Mouse (Mus musculus): ENCODE data around the gene Gm15737.

Gene Gm15737

GRCm38 (mm10) chr6:92875340-92875739 is 6.2 kb downstream of the Gm15737 start:
- in situ Hi-C loops (cut with MseI, MboI), result no loop called here

DNA sequence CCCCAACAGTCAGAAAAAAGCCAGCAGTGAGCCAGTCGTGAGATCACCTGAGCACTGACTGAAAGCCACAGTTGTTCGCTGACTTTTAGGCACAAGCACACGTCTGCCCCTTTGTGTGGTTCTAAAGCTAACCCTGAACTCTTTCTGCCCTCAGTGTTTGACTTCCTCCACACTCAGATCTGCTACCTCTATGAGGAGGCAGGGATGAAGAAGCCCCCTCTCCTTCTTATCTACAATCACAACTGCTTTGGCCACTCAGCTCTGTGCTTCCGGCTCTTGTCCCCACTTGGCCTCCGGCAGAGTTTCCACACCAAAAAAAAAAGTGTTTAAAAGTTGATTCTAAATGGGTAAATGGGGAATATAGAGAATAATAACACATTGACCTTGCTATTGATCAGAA is 7.0 kb downstream of the Gm15737 start:
- in situ Hi-C loops (cut with MseI, MboI), result no loop called here

DNA sequence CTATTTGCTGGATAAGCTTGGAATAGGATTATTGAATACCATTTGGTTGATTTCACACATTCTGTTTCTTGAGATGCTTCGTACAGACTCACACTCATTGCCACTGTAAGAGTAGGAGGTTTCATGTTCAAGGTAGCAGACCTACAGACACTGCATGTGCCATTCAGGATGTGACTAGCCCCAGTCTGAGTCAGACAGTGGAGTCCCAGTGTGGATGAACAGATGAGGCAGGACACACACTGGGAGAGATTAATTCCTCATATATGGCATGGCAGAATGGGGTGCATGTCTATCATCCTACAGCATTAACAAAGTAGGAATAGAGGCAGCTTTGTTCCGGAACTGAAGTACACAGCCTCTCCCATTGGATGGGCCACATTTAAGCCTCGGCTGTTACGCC is 8.1 kb downstream of the Gm15737 start:
- in situ Hi-C loops (cut with MseI, MboI), result no loop called here

GRCm38 (mm10) chr6:92878771-92879170 is 9.6 kb downstream of the Gm15737 start:
- in situ Hi-C loops (cut with MseI, MboI), result no loop called here

DNA sequence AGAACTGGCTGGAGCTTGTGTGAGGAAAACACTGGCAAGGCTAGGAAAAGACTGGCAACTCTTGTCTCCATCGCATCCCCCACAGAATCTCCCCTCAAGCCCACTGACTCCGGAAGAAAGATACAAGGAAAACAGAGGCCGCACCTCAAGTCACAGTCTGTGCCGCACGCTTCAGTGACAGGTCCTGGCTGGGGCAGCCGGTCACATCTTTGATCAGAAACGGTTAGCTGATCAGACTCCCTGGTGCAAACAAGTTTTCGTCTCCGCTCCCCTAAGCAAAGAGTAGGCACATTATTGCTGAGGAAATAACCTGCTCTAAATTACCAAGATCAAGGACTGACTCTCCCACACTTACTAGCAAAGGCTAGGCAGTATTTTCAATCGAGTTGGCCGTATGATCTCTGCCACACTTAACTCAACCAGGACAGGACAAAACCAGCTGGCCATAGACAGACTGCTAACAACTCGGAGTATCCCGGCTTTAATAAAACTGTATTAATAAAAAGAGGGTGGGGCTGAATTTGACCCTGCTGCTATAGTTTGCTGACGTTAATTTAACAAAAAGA is 10.6 kb downstream of the Gm15737 start:
- in situ Hi-C loops (cut with MseI, MboI), result no loop called here

- in situ Hi-C loops (cut with MseI, MboI), result no loop called here
These were observed 13.3 kb downstream of the Gm15737 start for GRCm38 (mm10) chr6:92882446-92882845.

- in situ Hi-C loops (cut with MseI, MboI), result no loop called here
These were observed 14.2 kb downstream of the Gm15737 start for GRCm38 (mm10) chr6:92883131-92883900.

DNA sequence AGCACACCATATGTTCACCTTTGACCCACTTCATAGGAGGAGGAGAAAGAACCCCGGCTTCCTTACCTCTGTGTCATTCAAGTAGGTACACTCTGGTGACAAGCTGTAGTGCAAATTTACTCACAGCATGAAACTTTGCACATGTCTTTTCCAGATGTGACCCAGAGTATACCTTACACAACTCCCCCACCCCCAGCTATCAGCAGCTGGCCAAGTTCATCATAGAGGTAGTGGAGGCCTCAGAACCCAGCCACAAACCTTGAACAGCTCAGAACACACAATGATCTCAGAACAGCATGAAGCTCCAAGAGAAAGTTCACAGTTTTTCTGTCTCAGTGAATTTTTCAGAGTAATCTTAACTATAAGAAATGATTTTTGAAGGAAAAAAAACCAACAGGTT is 22.4 kb downstream of the Gm15737 start:
- in situ Hi-C loops (cut with MseI, MboI), result no loop called here

- in situ Hi-C loops (cut with MseI, MboI), result no loop called here
These were observed 34.9 kb downstream of the Gm15737 start for GRCm38 (mm10) chr6:92904037-92904436.

GRCm38 (mm10) chr6:92904491-92904890 is 35.3 kb downstream of the Gm15737 start:
- in situ Hi-C loops (cut with MseI, MboI), result no loop called here

DNA sequence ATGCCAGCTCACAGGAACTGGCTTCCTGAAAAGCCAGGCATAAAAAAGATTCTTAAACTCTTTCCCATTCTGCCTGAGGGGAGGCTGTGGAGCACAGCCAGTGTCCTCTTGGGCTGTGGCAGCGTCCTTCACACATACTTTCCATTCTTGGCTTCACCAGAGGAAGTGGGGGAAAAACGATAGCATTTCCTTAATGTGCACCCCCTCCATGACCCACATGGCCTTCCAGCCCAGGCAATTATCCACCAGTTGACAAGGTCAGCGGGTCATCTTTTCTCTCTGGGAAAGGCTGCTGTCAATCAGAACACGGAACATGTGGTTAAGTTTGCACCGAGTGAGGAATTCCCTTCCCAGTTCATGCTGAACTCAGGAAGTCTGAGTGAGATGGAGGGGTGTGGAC is 36.8 kb downstream of the Gm15737 start:
- in situ Hi-C loops (cut with MseI, MboI), result no loop called here

- in situ Hi-C loops (cut with MseI, MboI), result no loop called here
These were observed 40.2 kb downstream of the Gm15737 start for GRCm38 (mm10) chr6:92909361-92909760.

DNA sequence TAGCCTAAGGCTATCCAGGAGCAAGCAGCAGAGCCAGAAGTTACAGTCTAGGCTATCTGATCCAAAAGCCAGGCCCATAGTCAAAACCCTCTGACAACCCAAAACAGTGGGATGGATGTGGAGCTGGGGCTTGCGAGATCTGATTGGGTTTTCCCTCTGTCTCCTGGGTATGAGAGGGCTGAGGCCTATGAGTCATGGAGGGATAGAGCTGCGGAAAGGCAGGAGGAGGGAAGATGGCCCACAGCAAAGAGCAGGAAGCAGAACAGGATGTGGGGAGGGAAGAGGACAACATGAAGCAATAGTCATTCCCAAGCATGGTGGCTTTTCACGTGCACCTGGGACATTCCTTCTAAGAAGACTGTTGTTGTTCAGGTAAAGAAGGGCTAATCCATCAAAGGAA is 41.5 kb downstream of the Gm15737 start:
- in situ Hi-C loops (cut with MseI, MboI), result no loop called here

DNA sequence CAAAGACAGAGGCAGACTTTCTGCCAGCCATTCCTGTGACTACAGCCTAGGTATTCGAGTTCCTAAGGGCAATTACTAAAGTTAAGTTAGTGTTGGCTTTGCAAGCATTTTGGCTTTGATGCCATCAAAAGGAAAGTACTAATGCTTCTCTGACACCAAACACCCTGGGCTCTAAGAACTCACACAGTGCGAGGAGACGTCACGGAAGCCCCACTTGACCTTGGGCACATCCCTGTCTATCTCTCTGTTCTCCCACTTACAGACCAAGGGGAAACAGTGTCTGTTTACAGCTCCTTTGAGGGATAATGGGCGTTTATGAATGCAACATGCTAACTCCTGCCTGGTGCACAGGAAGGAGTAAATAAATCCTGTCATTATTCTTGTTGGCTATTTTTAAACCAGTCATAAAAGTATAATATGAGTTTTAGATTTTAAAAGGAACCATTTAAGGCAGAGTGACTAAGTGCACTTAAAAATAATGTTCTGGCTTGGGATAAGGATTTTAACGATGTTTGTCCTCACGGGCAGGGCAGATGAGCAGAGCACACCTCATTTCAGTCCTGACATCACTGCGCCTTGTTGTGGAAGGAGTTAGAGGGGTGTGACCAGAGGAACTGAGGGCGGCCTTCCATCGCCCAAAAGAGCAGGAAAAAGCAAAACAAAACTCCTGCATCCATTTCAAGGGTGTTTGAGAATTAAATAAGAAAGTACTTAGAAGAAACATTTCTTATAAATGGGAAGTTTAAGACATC is 52.0 kb downstream of the Gm15737 start:
- in situ Hi-C loops (cut with MseI, MboI), result no loop called here

DNA sequence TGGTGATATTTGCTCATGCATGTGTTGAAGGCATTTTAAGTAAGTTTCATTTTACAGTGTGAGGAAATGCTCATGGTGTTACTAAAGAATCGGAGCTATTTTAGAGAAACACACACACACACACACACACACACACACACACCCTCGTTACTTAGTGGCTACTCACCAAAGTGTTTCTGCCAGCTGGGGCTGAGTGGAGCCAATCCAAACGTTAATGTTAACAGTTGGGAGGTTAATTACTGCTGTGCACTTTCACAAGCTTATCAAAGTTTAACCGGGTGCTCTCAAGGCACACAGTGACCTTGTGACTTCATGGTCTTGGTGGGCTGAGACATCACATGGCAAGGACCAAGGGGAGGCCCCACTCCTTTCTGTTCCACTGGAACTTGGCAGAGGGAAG is 52.7 kb downstream of the Gm15737 start:
- in situ Hi-C loops (cut with MseI, MboI), result no loop called here

GRCm38 (mm10) chr6:92924536-92924935 is 55.4 kb downstream of the Gm15737 start:
- in situ Hi-C loops (cut with MseI, MboI), result no loop called here

DNA sequence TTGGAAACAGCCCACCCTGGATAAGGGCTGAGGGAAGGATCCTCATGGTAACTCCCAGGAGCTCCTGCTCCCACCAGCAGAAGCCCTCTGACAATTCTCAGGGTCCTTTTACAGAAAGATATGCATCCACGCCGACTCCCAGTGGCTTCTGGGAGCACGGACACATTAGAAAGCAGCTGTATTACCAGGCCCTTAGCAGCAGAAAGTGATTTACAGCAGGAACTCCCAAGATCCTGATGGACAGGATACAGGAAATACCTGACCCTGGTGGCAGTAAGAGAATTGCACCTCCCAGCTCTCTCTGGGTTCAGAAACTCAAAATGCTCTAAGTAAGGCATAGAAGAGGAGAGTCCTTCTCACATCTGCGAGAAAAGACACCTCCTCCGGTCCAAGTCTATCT is 59.1 kb downstream of the Gm15737 start:
- in situ Hi-C loops (cut with MseI, MboI), result no loop called here
